Mouse (Mus musculus) ovary, postnatal 10 days (tissue): ENCODE results near the gene Wipf2.
"Not testable (repeated sequence)": the region's sequence is repeated elsewhere in the genome, so short reads cannot be mapped to it uniquely, and the experiment has no call there.

Experiments
- DNase-seq: peaks from one replicate; pipeline ENCODE4 v3.0.0; 2022; ENCODE audit warnings: low spot score

The Wipf2 gene

DNA sequence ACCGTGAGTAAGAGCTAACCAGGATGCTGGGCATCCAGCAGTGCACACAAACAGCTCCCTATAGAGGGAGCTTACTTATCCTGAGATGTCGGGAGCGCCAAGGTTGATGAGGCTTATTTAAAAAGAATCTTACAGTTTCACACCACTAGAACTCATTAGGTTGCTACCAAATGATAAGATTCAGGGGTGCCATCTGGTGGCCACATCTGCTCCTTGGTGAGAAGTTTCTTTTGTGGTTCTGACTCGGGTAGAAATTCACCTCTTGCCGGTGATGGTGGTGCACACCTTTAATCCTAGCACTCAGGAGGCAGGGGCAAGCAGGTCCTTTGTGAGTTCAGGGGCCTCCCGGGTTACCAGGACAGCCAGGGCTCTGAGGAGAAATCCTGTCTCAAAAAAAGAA lies 46.2 kb downstream of the Wipf2 start:
- no peak for DNase-seq

- no peak for DNase-seq
Observed at GRCm38 (mm10) chr11:98910415-98910814, 47.0 kb downstream of the Wipf2 start.

GRCm38 (mm10) chr11:98911498-98911897 lies 48.1 kb downstream of the Wipf2 start:
- DNase-seq = no peak

GRCm38 (mm10) chr11:98914196-98914595 lies 50.8 kb downstream of the Wipf2 start:
- DNase-seq = no peak

DNA sequence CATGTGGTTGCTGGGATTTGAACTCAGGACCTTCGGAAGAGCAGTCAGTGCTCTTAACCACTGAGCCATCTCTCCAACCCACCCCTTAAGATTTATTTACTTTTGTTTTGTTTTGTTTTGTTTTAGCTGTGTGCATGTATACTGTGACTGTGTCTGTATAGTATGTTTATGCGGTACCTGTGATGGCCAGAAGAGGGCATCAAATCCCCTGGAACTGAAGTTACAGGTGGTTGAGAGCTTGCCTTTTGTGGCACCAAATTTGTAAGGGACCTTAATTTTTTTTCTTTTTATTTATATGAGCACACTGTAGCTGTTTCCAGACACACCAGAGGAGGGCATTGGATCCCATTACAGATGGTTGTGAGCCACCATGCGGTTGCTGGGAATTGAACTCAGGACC lies 52.9 kb downstream of the Wipf2 start:
- not testable (repeated sequence) for DNase-seq

DNA sequence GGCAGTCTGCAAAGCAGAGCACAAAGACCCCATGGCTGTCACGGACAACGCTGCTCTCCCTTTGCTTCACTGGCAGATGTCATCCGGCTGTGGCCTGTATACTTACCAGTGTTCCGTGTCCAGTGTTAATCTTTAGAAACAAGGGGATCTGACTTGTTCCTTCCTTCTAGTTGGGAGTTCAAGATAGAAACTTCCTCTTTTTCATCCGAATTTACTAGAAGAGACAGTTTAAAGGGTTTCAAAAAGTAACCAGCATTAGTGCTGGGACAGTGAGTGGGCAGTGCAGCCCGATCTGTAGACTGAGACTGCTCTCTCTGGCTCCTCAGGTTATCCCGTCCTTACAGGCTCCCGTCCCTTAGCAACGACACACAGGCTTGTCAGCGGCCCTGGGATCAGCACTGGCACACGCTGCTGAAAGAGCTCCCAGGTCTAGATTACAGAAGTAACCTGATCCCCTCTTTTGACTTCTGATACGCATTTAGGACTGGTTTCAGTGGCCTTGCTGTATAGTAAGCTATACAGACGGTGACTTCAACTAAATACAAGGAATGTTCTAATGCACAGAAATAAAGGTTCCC lies 54.1 kb downstream of the Wipf2 start:
- no peak for DNase-seq

- DNase-seq = no peak
Observed at GRCm38 (mm10) chr11:98918231-98918630, 54.8 kb downstream of the Wipf2 start.

DNA sequence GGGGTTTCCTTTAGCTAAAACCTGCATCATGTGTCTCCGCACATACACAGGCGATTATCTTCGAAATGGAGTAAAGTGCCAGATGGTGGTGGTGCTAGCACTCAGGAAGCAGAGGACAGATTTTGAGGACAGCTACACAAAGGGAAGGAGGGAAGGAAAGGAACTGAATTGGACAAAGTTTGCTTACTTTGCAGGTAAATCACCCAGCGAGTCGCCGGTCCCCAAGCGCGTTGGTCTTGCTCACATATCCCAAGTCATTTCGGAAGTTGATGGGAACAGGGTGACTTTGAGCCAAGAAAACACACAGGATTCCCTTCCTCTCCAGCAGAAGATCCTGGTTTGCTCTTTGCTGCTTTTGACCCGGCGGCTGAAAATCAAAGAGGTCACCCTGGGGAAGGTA lies 55.6 kb downstream of the Wipf2 start:
- no peak for DNase-seq

GRCm38 (mm10) chr11:98921813-98922212 lies 58.4 kb downstream of the Wipf2 start:
- not testable (repeated sequence) for DNase-seq

GRCm38 (mm10) chr11:98922307-98922706 lies 58.9 kb downstream of the Wipf2 start:
- DNase-seq = not testable (repeated sequence)

DNA sequence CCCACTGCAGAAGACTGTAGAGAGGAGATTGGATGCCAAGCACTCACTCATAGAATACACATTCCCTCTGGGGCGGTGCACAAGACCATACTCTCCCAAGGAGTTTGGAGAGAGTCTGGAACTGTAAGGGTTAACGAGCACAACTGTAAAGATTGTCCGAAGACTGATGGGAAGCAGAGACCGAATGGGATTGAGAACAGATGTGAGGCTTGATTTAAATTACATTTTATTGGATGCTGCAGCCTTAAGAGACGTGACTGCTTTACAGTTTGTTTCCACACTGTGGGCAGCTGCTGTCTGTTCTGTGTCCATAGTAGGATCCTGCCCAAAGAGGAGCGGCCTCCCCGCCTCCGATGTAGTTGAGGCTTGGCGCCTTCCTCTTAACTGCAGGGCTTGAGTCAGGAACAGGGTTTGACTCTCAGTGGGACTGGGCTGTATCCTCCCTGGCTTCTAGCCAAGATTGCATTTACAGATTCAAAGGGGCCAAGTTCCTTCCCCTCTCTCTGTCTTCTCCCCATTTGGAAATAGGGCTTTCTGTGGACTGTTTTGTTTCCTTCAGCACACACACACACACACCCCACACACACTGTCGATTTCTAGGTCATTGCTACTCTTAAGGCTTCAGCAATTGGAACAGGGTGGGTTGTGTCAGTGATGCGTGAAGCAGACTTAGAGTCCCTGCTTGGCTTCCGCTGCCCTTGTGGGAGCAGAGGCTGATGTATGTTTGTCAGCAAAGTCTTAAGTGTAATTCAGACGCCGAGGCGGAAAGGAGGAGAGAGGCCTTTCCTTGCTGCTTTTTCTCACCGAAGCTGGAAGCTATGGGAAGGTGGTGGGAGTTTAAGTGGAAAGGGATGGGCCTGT lies 59.6 kb downstream of the Wipf2 start:
- DNase-seq = not testable (repeated sequence)

GRCm38 (mm10) chr11:98924633-98925175 lies 61.3 kb downstream of the Wipf2 start:
- no peak for DNase-seq

DNA sequence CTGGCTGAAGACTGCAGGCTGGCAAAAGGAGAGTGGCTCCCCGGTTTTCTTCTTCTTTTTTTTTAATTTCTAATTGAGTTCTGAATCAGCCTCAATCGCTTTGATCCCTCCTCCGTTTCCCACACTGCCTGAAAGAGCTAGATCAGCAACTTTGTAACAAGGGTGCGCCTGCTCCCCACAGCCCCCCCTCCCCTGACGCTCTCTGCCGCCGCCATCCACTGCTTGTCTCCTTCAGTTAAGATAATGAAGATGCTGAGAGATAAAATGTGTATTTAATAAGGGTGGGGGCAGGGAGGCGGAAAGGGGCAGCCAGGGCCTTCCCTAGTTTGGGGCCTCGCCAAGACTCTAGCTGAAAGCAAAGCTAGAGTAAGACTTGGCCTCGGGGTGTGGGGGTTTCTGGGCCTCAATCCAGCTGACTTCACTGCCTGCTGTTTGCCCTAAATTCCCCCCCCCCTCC lies 61.9 kb downstream of the Wipf2 start:
- DNase-seq = no peak

GRCm38 (mm10) chr11:98925868-98926311 lies 62.5 kb downstream of the Wipf2 start:
- no peak for DNase-seq

DNA sequence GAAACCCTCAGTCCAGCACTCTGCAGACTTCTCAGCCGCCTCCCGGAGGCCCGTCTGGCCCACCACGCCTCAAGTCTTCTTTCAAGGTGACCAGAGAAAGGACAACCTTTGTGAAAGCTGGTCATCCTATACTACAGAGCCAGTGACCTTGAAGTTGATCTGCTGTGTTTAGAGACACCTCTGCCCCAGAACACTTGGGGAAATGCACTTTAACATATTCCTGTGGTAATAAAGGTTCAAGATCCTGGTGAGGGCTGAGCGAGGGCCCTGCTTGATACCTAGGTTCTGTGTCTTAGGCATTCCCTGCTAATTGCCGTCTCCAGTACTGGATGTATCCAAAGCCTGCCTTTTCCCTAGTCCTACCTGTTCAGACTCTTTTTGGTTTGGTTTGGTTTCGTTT lies 63.1 kb downstream of the Wipf2 start:
- DNase-seq = no peak

GRCm38 (mm10) chr11:98927438-98928076 lies 64.1 kb downstream of the Wipf2 start, which contains the start of gene Rara:
Gene Rara (plus strand): TSS chr11:98927818.
- no peak for DNase-seq

- DNase-seq = no peak
Observed at GRCm38 (mm10) chr11:98928186-98928893, 64.9 kb downstream of the Wipf2 start.

DNA sequence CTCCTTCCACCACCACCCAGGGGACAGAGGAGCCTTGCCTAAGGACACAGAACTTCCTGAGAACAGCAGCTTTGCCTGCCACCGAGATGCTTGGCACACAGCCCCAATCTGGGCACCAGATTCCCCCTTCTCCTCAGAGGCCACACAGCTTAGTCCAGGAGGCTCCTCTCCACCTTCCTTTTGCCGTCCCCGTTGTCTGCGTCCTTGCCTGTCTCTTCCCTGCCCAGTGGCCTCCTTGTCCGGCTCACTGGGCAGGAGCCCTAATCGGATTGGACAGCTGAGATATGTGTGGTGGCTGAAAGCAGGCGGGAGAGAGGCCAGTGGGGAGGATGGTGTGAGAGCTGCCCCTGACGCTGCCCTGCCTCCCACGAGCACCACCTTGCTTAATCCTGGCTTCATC lies 66.1 kb downstream of the Wipf2 start:
- no peak for DNase-seq

DNA sequence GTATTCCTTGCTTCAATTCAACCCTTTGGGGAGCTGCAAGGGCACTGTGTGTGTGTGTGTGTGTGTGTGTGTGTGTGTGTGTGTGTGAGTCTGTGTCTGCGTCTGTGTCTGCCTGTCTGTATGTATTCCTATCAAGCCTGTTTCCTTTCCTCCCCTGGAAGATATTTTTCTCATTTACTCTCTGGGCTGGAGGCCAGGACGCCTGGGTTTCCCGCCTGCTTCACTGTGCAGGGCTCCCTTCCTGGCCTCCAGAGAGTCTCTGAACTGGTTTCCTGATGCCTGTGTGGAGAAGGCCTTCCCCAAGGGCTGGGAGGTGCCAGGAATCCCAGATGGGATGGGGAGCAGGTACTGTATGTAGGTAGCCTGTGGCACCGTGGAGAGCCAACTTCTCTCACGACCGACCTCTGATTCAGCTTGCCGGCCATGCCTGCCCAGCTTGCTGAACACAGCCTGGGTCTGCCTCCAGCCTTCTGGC lies 66.7 kb downstream of the Wipf2 start:
- DNase-seq = no peak

- no peak for DNase-seq
Observed at GRCm38 (mm10) chr11:98930773-98931512, 67.5 kb downstream of the Wipf2 start.
